Mouse (Mus musculus): ENCODE measurements around the gene Hipk1.

Hipk1 gene

GRCm38 (mm10) chr3:103746711-103747110 lies 44.7 kb downstream of the Hipk1 start:
- DNase-seq (ENCODE audit: low spot score): no peak

- DNase-seq (ENCODE audit: low spot score): no peak
These were observed 46.2 kb downstream of the Hipk1 start for GRCm38 (mm10) chr3:103745001-103745770.

DNA sequence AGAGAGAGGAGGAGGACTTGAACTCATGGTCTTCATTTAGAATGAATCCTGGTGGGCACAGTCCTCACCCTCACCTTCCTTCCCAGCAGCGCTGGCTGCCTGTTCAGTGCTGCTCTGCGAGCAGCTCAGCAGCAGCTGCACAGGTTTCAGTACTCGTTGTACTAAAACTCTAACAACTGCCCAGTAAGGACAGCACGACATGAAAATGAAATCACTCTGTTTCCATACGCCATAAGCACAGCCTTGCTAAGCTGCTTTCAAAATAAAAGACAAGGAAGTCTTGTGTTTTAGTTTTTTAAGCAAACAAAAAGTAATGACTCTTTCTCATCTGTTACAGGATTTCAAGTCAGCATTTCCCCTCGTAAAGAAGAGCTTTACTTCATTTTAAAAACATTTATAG lies 48.2 kb downstream of the Hipk1 start:
- no peak for DNase-seq (ENCODE audit: low spot score)

GRCm38 (mm10) chr3:103740342-103740741 lies 51.0 kb downstream of the Hipk1 start:
- no peak for DNase-seq (ENCODE audit: low spot score)

- DNase-seq (ENCODE audit: low spot score): no peak
These were observed 52.0 kb downstream of the Hipk1 start, which contains the start of gene Gm10964 for GRCm38 (mm10) chr3:103739329-103739728. Gene Gm10964 (plus strand): TSS chr3:103739366.

- peak; percentile 49 for DNase-seq (ENCODE audit: low spot score)
These were observed 53.4 kb downstream of the Hipk1 start, which contains the start of gene Olfml3 for GRCm38 (mm10) chr3:103737778-103738571. Gene Olfml3 (minus strand): TSS chr3:103738001.

DNA sequence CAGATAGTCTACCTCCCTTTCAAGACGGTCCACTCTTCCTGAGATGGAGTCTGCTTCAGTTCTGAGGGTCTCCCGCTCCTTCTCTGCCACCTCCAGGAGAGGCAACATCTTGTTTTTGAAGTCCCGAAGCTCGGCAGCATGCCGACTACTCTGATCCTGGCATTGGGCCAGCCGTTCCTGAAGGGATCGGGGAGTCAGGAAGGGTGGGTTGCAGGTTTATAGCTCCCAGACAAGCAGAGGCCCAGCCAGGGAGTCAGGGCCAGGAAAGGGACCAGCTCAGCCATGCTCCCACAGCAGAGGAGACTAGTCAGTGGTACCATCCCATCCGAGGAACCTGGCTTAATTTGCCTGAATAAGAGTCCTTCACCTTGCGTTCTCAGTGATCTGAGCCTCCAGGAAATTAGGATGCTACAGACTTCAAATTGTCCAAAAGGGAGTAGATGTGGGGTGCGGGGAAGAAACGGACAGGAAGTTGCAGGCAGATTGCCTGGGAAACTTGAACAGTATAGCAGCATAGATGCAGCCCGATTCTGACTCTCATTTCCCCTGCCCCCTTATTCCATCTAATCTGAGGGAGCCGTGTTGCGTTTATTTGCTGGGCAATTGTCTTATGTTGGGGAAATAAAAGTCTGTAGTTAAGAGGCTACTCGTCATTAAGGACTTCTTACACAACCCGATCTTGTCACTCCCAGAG lies 54.2 kb downstream of the Hipk1 start:
- peak; percentile 30 for DNase-seq (ENCODE audit: low spot score)

GRCm38 (mm10) chr3:103735776-103736600 lies 55.4 kb downstream of the Hipk1 start:
- DNase-seq (ENCODE audit: low spot score): no peak

- peak; percentile 29 for DNase-seq (ENCODE audit: low spot score)
These were observed 56.5 kb downstream of the Hipk1 start for GRCm38 (mm10) chr3:103734696-103735519.

- peak; percentile 17 for DNase-seq (ENCODE audit: low spot score)
These were observed 57.3 kb downstream of the Hipk1 start for GRCm38 (mm10) chr3:103733799-103734695.

- DNase-seq (ENCODE audit: low spot score): no peak
These were observed 58.2 kb downstream of the Hipk1 start for GRCm38 (mm10) chr3:103733176-103733575.

GRCm38 (mm10) chr3:103732116-103732515 lies 59.2 kb downstream of the Hipk1 start:
- DNase-seq (ENCODE audit: low spot score): no peak

DNA sequence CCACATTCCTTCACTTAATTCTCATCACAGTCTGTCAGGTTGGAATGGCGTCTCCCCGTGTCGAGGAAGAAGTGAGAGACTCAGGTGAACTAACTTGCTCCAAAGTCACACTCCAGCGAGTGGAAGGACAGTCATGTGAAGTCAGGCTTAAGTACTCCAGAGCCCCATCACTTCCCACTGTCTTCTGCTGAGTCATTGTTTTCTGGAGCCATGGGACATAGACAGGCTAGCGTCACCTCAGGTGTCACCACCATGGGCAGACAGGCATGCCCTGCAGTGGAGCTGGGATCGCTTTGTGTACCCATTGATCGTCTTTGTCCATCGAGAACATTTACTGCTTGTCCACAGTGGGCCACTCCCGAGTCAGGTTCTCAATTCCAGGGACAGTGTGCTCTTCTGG lies 61.5 kb downstream of the Hipk1 start:
- DNase-seq (ENCODE audit: low spot score): no peak

GRCm38 (mm10) chr3:103727813-103728326 lies 63.5 kb downstream of the Hipk1 start:
- DNase-seq (ENCODE audit: low spot score): no peak

- DNase-seq (ENCODE audit: low spot score): no peak
These were observed 64.7 kb downstream of the Hipk1 start for GRCm38 (mm10) chr3:103726642-103727041.

- no peak for DNase-seq (ENCODE audit: low spot score)
These were observed 67.2 kb downstream of the Hipk1 start for GRCm38 (mm10) chr3:103724137-103724536.

- DNase-seq (ENCODE audit: low spot score): no peak
These were observed 72.6 kb downstream of the Hipk1 start for GRCm38 (mm10) chr3:103718728-103719127.

GRCm38 (mm10) chr3:103716774-103717760 lies 74.3 kb downstream of the Hipk1 start:
- no peak for DNase-seq (ENCODE audit: low spot score)

Data from ovary, adult 18-20 months (tissue).